Mouse (Mus musculus): Measurements from ENCODE around the gene Rpl36.

GRCm38 (mm10) chr17:56567370-56567769 lies 45.8 kb upstream of the Rpl36 start:
- TF ChIP-seq POLR2A (IDR thresholded peaks at IDR 0.05; ENCODE audit: borderline replicate concordance, control insufficient read depth, low read depth, low read length) (no peak), CTCF (IDR thresholded peaks at IDR 0.05; ENCODE audit: control insufficient read depth, insufficient read depth, low read length) (no peak)
